Mouse (Mus musculus): ENCODE results near the gene Ist1. TPM values are rescaled to one million over a fixed set of nuclear protein-coding genes. Genes with fewer than 3 reads are reported as not detected.

The Ist1 gene
- polyA plus RNA-seq (2015; fragmentation: Illumina TruSeq; extraction: RNeasy Lipid Tissue Mini Kit (QIAGEN cat#74804); ENCODE audit: insufficient read depth, low read depth, low replicate concordance), result 22.8 TPM

DNA sequence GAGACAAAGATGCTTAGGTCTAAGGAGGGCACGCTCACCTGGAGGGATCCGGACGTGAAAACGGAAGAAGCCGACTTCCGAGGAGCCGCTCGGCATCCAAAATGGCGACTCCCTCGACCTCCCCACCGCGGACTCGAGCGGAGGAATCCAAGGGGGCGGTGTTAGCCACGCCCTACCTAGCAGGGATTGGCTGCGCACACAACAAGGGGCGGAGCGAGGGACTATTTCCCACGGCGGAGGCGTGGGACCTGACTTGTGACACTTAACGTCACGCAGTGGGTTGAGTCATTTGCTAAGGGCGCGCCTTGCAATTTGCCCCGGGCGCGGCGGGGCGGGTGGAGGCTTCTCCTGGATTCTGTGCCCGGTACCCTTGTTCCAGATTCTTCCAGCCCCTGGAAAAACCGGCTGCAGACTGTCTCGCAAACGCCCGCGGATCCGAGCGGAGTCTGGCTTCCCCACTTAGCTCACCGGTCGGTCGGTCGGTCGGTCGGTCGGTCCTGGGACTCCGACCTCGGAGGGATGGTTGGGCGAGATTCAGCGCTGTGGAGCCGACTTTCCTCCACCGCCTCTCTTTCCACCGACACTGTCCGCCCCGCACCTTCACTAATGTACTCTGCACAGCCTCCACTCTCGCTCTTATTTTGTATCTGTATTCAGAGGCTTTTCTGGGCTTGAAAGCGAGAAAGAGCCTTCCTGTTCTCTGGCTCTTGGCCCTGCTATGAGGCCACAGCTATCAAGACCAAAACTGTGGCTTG lies at the start of gene Ist1:
Ist1 (minus strand) TSS at position 115 of the 755 bp plus-strand sequence.

DNA sequence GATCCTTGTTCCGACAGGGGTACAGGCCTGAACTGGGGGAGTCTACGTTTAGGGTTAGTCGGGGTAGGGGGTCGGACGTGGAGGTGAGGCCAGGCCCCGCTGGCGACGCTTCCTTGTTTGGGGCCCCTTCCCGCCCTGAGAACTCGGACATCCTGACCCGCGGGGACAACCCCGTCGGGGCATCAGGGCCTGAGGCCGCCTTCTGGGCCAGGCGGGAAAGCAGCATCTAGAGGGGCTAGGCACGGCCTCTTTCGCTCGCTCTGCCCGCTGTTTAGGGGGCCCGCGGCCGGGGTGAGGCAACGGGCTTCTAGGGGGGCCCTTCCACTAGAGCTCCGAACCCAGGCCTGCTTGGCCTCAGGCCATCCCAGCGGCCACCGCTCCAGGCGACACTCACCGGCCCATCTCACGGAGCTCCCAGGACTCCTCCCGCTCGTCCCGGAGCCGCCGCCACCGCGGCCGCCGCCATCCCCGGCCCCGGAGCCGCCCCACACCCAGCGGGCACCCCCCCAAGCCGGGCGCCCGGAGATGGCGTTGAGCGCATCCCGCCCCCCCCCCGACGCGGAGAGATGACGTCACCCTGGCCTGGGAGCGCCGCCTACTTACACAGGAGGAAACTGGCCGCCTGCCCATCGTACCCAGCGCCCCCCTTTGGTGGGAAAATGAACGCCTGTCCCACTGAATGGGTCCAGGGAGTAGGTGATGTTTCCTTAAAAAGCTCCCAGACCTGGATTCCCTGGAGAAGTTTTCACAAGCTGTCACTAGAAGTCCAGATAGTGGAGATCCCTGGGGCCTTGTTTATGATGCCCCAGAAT lies 44.4 kb upstream of the Ist1 start, which contains the start of gene Atxn1l:
Atxn1l (minus strand) TSS at position 503 of the 812 bp plus-strand sequence.

DNA sequence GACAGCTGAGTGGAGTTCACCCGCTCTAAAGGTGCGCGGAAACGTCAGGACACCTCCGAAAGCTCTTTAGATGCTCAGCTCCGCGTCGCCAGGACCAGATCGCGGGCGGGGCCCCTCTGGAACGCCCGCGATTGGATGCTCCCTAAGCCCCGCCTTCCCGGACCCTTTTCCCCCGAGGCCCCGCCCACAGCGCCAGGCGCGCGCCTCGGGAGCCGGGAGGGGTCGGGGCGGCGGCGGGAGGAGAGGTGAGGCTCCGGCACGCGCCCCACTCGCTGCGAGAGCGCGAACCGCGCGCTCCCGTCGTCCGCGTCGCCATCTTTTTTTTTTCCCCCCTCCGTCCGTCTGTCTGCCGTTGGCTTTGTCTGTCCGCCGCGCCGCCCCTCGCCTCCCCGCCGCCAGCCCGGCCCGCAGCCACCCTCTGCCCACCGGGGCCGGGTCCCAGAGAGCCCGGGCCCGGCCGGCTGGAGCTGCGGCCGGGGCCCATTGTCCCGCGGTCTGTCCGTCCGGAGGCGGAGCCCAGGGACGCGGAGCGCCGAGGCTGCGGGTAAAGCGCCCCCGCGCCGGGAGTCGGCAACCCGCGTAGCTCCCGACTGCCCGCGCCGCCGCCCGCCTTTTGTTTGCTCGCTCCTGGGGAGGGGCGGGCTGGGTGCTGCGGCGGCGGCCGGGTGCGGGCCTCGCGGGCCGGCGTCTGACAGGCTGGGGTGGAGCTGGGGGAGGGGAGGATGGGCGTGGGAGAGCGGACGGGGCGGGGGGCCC lies 12.4 kb upstream of the Ist1 start, which contains the start of gene Zfp821:
Zfp821 (plus strand) TSS at position 227 of the 756 bp plus-strand sequence.

Other genes starting within 250 kb of the Ist1 start
- gene Pmfbp1, start 199.2 kb downstream of the Ist1 start, polyA plus RNA-seq (2015; fragmentation: Illumina TruSeq; extraction: RNeasy Lipid Tissue Mini Kit (QIAGEN cat#74804); ENCODE audit: insufficient read depth, low read depth, low replicate concordance), result not detected
- gene Dhx38, start 127.4 kb downstream of the Ist1 start, polyA plus RNA-seq (2015; fragmentation: Illumina TruSeq; extraction: RNeasy Lipid Tissue Mini Kit (QIAGEN cat#74804); ENCODE audit: insufficient read depth, low read depth, low replicate concordance), result 3.5 TPM
- 1.9 TPM for gene Txnl4b, start 127.4 kb downstream of the Ist1 start, polyA plus RNA-seq (2015; fragmentation: Illumina TruSeq; extraction: RNeasy Lipid Tissue Mini Kit (QIAGEN cat#74804); ENCODE audit: insufficient read depth, low read depth, low replicate concordance)
- 14.1 TPM for gene Hp, start 114.1 kb downstream of the Ist1 start, polyA plus RNA-seq (2015; fragmentation: Illumina TruSeq; extraction: RNeasy Lipid Tissue Mini Kit (QIAGEN cat#74804); ENCODE audit: insufficient read depth, low read depth, low replicate concordance)
- 5.6 TPM for gene Dhodh, start 84.6 kb downstream of the Ist1 start, polyA plus RNA-seq (2015; fragmentation: Illumina TruSeq; extraction: RNeasy Lipid Tissue Mini Kit (QIAGEN cat#74804); ENCODE audit: insufficient read depth, low read depth, low replicate concordance)
- gene Pkd1l3, start 78.7 kb downstream of the Ist1 start, polyA plus RNA-seq (2015; fragmentation: Illumina TruSeq; extraction: RNeasy Lipid Tissue Mini Kit (QIAGEN cat#74804); ENCODE audit: insufficient read depth, low read depth, low replicate concordance), result not detected
- gene Zfp821, start 12.3 kb upstream of the Ist1 start, polyA plus RNA-seq (2015; fragmentation: Illumina TruSeq; extraction: RNeasy Lipid Tissue Mini Kit (QIAGEN cat#74804); ENCODE audit: insufficient read depth, low read depth, low replicate concordance), result 4.0 TPM
- 2.8 TPM for gene Atxn1l, start 44.5 kb upstream of the Ist1 start, polyA plus RNA-seq (2015; fragmentation: Illumina TruSeq; extraction: RNeasy Lipid Tissue Mini Kit (QIAGEN cat#74804); ENCODE audit: insufficient read depth, low read depth, low replicate concordance)
- 20.7 TPM for gene Ap1g1, start 85.3 kb upstream of the Ist1 start, polyA plus RNA-seq (2015; fragmentation: Illumina TruSeq; extraction: RNeasy Lipid Tissue Mini Kit (QIAGEN cat#74804); ENCODE audit: insufficient read depth, low read depth, low replicate concordance)
- 1.5 TPM for gene Phlpp2, start 175.3 kb upstream of the Ist1 start, polyA plus RNA-seq (2015; fragmentation: Illumina TruSeq; extraction: RNeasy Lipid Tissue Mini Kit (QIAGEN cat#74804); ENCODE audit: insufficient read depth, low read depth, low replicate concordance)

All from pancreas, adult 10 weeks (tissue).